Mouse (Mus musculus) heart, embryonic 15.5 days (tissue): ENCODE results near the gene Prh1. TPM values are rescaled to one million over a fixed set of nuclear protein-coding genes. Genes with fewer than 3 reads are reported as not detected.
"Not testable (repeated sequence)": the region's sequence is repeated elsewhere in the genome, so short reads cannot be mapped to it uniquely, and the experiment has no call there.

Experiments used
- ATAC-seq: fragments of 200-750 bp; cut with Nextera tagmentation; replicated peaks from 2 replicates; pipeline ENCODE4 v1.8.0; 2017; ENCODE audit warnings: low read depth, moderate TSS enrichment; ENCODE audit not compliant: insufficient number of reproducible peaks, insufficient read depth, low FRiP score
- H3K27ac ChIP-seq: fragments of 300-500 bp; sonication (generic); 2 replicates; pipeline ENCODE4 v1.5.1; 2015; ENCODE audit warnings: mild to moderate bottlenecking, inconsistent platforms
- H3K27me3 ChIP-seq: fragments of 300-500 bp; sonication (generic); 2 replicates; pipeline ENCODE4 v1.6.1; 2015; ENCODE audit warnings: inconsistent platforms
- H3K36me3 ChIP-seq: fragments of 300-500 bp; sonication (generic); 2 replicates; pipeline ENCODE4 v1.6.1; 2015; ENCODE audit warnings: mild to moderate bottlenecking, inconsistent platforms
- H3K4me1 ChIP-seq: fragments of 300-500 bp; sonication (generic); replicated peaks from 2 replicates; pipeline ENCODE4 v1.6.1; 2015; ENCODE audit warnings: inconsistent platforms
- H3K4me2 ChIP-seq: fragments of 300-500 bp; sonication (generic); 2 replicates; pipeline ENCODE4 v1.6.1; 2015; ENCODE audit warnings: inconsistent platforms, mild to moderate bottlenecking, moderate library complexity
- H3K4me3 ChIP-seq: fragments of 300-500 bp; sonication (generic); 2 replicates; pipeline ENCODE4 v1.5.1; 2015; ENCODE audit warnings: mild to moderate bottlenecking, inconsistent platforms
- H3K9ac ChIP-seq: fragments of 300-500 bp; sonication (generic); 2 replicates; pipeline ENCODE4 v1.6.1; 2015; ENCODE audit warnings: mild to moderate bottlenecking, inconsistent platforms
- H3K9me3 ChIP-seq: fragments of 300-500 bp; sonication (generic); replicated peaks from 2 replicates; pipeline ENCODE4 v1.6.1; 2016; ENCODE audit warnings: inconsistent platforms
- WGBS: fragments of 180-500 bp; shearing (Covaris S2); methylation state at CpG from one replicate; pipeline ENCODE4 v1.1.7; 2015; ENCODE audit warnings: mixed read lengths; 5-methylcytosine and 5-hydroxymethylcytosine counted together
- polyA plus RNA-seq: library from polyadenylated mRNA; unstranded; fragments of >200 nt; fragmentation: Nextera tagmentation; extraction: Ambion mirVana; gene quantifications from 2 replicates; pipeline ENCODE4 v1.2.1, GENCODE M21; 2015

The Prh1 gene
- not detected in 2 replicates for polyA plus RNA-seq

- not testable (repeated sequence) for ATAC-seq, H3K36me3 ChIP-seq, H3K27ac ChIP-seq, H3K27me3 ChIP-seq, H3K9me3 ChIP-seq, H3K9ac ChIP-seq, H3K4me3 ChIP-seq, H3K4me2 ChIP-seq, H3K4me1 ChIP-seq
- WGBS, result 60% methylated on average over 1 of the region's 1 CpGs
Observed at GRCm38 (mm10) chr6:132569509-132569908, at the start of gene Prh1. Gene Prh1 (plus strand): TSS chr6:132569809.

- WGBS, result 50% methylated on average over 2 of the region's 2 CpGs
- not testable (repeated sequence) for H3K4me1 ChIP-seq, H3K4me3 ChIP-seq, H3K9me3 ChIP-seq, H3K27me3 ChIP-seq, H3K36me3 ChIP-seq, ATAC-seq, H3K27ac ChIP-seq, H3K9ac ChIP-seq, H3K4me2 ChIP-seq
Observed at GRCm38 (mm10) chr6:132595613-132596012, 26.0 kb downstream of the Prh1 start, which contains the start of gene Prp2. Gene Prp2 (plus strand): TSS chr6:132595913.

Other genes starting within 250 kb of the Prh1 start
- gene Gm8882, start 205.7 kb upstream of the Prh1 start, polyA plus RNA-seq, result not detected in 2 replicates
- not detected in 2 replicates for gene Prp2, start 26.1 kb downstream of the Prh1 start, polyA plus RNA-seq
- not detected in 2 replicates for gene A630073D07Rik, start 81.7 kb downstream of the Prh1 start, polyA plus RNA-seq
- gene Tas2r120, start 87.1 kb downstream of the Prh1 start, polyA plus RNA-seq, result not detected in 2 replicates
- not detected in 2 replicates for gene Tas2r121, start 131.2 kb downstream of the Prh1 start, polyA plus RNA-seq
- gene Tas2r122, start 142.1 kb downstream of the Prh1 start, polyA plus RNA-seq, result not detected in 2 replicates
- not detected in 2 replicates for gene Tas2r115, start 168.2 kb downstream of the Prh1 start, polyA plus RNA-seq
- not detected in 2 replicates for gene Tas2r124, start 184.9 kb downstream of the Prh1 start, polyA plus RNA-seq
- gene Tas2r102, start 192.3 kb downstream of the Prh1 start, polyA plus RNA-seq, result not detected in 2 replicates
- gene Tas2r136, start 208.4 kb downstream of the Prh1 start, polyA plus RNA-seq, result not detected in 2 replicates
- not detected in 2 replicates for gene Tas2r117, start 233.0 kb downstream of the Prh1 start, polyA plus RNA-seq